Mouse (Mus musculus) ES-Bruce4 (cell line): Measurements from ENCODE around the gene Tmem184b. TPM values are rescaled to one million over a fixed set of nuclear protein-coding genes. Genes with fewer than 3 reads are reported as not detected.
A peak's percentile ranks its signal among the peaks of the same experiment; 100 is the strongest.

ENCODE experiments used
- H3K27ac ChIP-seq: 2 replicates; pipeline ENCODE4 v1.5.1; 2012; ENCODE audit warnings: low read length, inconsistent platforms; ENCODE audit not compliant: insufficient read depth
- H3K27me3 ChIP-seq: 2 replicates; pipeline ENCODE4 v1.6.1; 2012; ENCODE audit warnings: mild to moderate bottlenecking, low read length, inconsistent platforms; ENCODE audit not compliant: control insufficient read depth, poor library complexity, insufficient read depth, severe bottlenecking
- H3K36me3 ChIP-seq: 2 replicates; pipeline ENCODE4 v1.6.1; 2012; ENCODE audit warnings: inconsistent platforms, mild to moderate bottlenecking, low read length, moderate library complexity; ENCODE audit not compliant: control insufficient read depth, poor library complexity, insufficient read depth, severe bottlenecking
- H3K4me1 ChIP-seq: one replicate; pipeline ENCODE4 v1.8.1; 2011; ENCODE audit warnings: low read length; ENCODE audit not compliant: control insufficient read depth, insufficient read depth
- H3K4me3 ChIP-seq: 2 replicates; pipeline ENCODE4 v1.5.1; 2011; ENCODE audit warnings: low read depth, mild to moderate bottlenecking, low read length
- H3K9ac ChIP-seq: 2 replicates; pipeline ENCODE4 v1.6.1; 2012; ENCODE audit warnings: low read depth, mild to moderate bottlenecking, inconsistent platforms; ENCODE audit not compliant: poor library complexity, severe bottlenecking
- H3K9me3 ChIP-seq: replicated peaks from 2 replicates; pipeline ENCODE4 v1.6.1; 2012; ENCODE audit warnings: mild to moderate bottlenecking, low read length, inconsistent platforms; ENCODE audit not compliant: control insufficient read depth, poor library complexity, insufficient read depth, severe bottlenecking
- CTCF ChIP-seq: IDR thresholded peaks from one replicate; pipeline ENCODE4 v1.8.1; 2011; ENCODE audit warnings: low read depth, low read length
- EP300 ChIP-seq: IDR thresholded peaks from 2 replicates; pipeline ENCODE4 v1.6.1; 2011; ENCODE audit warnings: low read depth, low read length; ENCODE audit not compliant: insufficient read depth
- POLR2A ChIP-seq: IDR thresholded peaks from one replicate; pipeline ENCODE4 v1.8.1; 2011; ENCODE audit warnings: low read length; ENCODE audit not compliant: insufficient read depth
- polyA plus RNA-seq: library from polyadenylated mRNA; stranded (reverse); fragments of >200 nt; gene quantifications from 2 replicates; pipeline ENCODE4 v1.2.4, GENCODE M21; 2011; ENCODE audit warnings: low read depth; ENCODE audit not compliant: missing spikeins, insufficient read depth, insufficient read length

The Tmem184b gene
- polyA plus RNA-seq, 1 experiment, result 59.6 TPM

DNA sequence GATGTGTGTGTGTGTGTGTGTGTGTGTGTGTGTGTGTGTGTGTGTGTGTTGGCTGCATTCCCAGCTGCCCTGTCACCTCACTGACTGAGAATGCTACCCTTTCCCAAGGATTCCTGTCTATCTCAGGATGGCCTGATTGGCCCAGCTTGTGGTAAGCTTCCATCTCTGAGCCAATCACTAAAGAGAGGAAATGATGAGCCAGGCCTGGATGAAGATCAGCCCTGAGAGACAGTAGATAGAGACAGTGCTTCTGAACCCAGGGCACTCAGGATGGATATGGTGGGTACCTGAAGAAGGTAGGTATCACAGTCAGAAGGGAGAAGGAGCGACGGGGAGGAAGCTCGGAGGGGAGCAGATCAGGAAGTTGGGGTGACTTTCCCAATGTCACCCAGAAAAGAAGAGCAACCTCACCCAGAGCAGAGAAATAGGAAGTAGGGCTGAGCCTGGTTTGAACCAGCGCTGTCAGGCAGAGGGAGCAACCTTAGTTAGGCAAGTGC lies 5.8 kb upstream of the Tmem184b start:
- H3K27me3 ChIP-seq, result no peaks in the 10 kb centered on the region
- no peaks in the 10 kb centered on the region for H3K9me3 ChIP-seq
- H3K4me1 ChIP-seq, result no peaks in the 10 kb centered on the region
- H3K27ac ChIP-seq, result no peak overlapping the region
- H3K4me3 ChIP-seq, result no peak overlapping the region
- H3K36me3 ChIP-seq, result no peaks in the 10 kb centered on the region
- TF ChIP-seq CTCF (no peak), EP300 (no peak), POLR2A (no peak)
- H3K9ac ChIP-seq, result no peak overlapping the region

DNA sequence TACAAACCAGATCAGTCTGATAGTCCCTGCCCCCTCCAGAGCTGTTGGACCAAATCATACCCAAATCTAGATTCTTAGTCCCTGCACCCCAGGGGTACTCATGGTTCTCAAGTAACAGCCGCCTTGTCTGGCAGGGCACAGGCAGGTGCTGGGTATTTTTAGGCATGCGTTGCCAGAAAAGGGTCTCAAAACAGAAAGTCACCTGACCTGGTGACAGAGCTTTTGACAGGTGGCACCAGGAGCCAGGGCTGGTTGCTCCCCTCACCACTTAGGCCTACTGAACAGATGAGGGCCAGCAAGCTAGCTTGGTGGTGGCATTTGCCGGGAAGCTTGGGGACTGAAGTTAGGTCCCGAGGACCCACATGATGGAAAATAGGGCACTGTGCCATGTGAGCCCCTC lies 3.2 kb upstream of the Tmem184b start:
- TF ChIP-seq EP300 (no peak), CTCF (no peak), POLR2A (no peak)

DNA sequence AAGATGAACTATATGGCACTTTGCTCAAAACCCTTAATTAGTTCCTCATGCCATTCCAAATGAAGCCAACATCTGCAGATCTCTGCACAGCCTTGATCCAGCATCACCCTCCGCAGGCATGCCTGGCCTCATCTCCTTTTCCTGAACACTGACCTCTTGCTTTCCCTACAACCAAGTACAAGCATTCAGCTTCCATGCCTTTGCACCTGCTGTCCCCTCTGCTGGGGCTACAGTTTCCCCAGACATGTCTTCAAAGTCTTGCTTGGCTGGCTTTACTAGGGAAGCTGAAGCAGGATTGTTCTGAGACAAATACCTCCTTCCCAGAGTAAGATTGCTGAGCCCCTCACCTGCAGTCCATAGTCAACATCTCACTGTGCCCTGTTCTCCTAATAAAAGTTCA lies 908 bp upstream of the Tmem184b start:
- TF ChIP-seq CTCF (no peak), POLR2A (no peak), EP300 (no peak)
- no peak overlapping the region for H3K9ac ChIP-seq
- no peak overlapping the region for H3K4me3 ChIP-seq
- no peaks in the 10 kb centered on the region for H3K27me3 ChIP-seq
- no peaks in the 10 kb centered on the region for H3K9me3 ChIP-seq
- peaks cover 2% of the 10 kb centered on the region for H3K4me1 ChIP-seq
- H3K36me3 ChIP-seq, result no peaks in the 10 kb centered on the region
- no peak overlapping the region for H3K27ac ChIP-seq

More for the DNA sequence above, 3.2 kb upstream of the Tmem184b start:
- no peak overlapping the region for H3K9ac ChIP-seq
- no peaks in the 10 kb centered on the region for H3K4me1 ChIP-seq
- no peak overlapping the region for H3K27ac ChIP-seq
- no peak overlapping the region for H3K4me3 ChIP-seq
- H3K27me3 ChIP-seq, result no peaks in the 10 kb centered on the region
- no peaks in the 10 kb centered on the region for H3K36me3 ChIP-seq
- no peaks in the 10 kb centered on the region for H3K9me3 ChIP-seq

- no peaks in the 10 kb centered on the region for H3K27me3 ChIP-seq
- TF ChIP-seq EP300 (no peak), POLR2A (no peak), CTCF (no peak)
- no peaks in the 10 kb centered on the region for H3K36me3 ChIP-seq
- H3K9me3 ChIP-seq, result no peaks in the 10 kb centered on the region
- peak overlapping the region; percentile 95 for H3K4me3 ChIP-seq
- no peak overlapping the region for H3K27ac ChIP-seq
- peaks cover 2% of the 10 kb centered on the region for H3K4me1 ChIP-seq
- peak overlapping the region; percentile 91 for H3K9ac ChIP-seq
Observed at GRCm38 (mm10) chr15:79403763-79404210, 418 bp upstream of the Tmem184b start.

DNA sequence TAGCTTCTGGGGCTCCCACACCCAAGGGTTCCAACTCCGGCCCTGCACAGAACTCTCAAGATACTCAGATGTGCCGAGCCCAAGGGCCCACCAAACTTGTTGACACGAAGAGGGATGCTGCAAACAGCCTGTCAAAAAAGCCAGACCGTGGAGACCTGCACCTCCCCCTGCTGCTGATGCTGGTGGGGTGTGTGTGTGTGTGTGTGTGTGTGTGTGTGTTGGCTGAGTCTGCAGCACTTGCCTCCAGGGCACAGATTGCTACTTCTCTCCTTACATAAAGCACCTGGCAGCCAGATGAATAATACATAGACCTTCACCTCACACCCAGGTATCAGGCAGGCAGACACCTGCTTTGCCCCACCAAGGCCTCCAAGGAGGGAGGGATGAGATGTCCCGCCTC lies 1.2 kb downstream of the Tmem184b start:
- TF ChIP-seq EP300 (no peak), POLR2A (no peak), CTCF (no peak)
- Histone ChIP-seq H3K27ac (no peak overlapping the region), H3K9ac (peak overlapping the region; percentile 91), H3K4me3 (peak overlapping the region; percentile 95), H3K27me3 (no peaks in the 10 kb centered on the region), H3K9me3 (no peaks in the 10 kb centered on the region), H3K4me1 (peaks cover 2% of the 10 kb centered on the region), H3K36me3 (no peaks in the 10 kb centered on the region)

GRCm38 (mm10) chr15:79400975-79401365 lies 2.4 kb downstream of the Tmem184b start:
- H3K4me3 ChIP-seq, result no peak overlapping the region
- H3K9me3 ChIP-seq, result no peaks in the 10 kb centered on the region
- H3K36me3 ChIP-seq, result no peaks in the 10 kb centered on the region
- no peaks in the 10 kb centered on the region for H3K27me3 ChIP-seq
- H3K27ac ChIP-seq, result no peak overlapping the region
- no peak for TF ChIP-seq POLR2A
- no peak for TF ChIP-seq CTCF
- TF ChIP-seq EP300, result no peak
- H3K4me1 ChIP-seq, result peaks cover 2% of the 10 kb centered on the region
- no peak overlapping the region; the same call in 1 of the 2 replicates for H3K9ac ChIP-seq
